Mouse (Mus musculus) hindbrain, embryonic 15.5 days (tissue): ENCODE data around the gene Bpifa1. TPM values are rescaled to one million over a fixed set of nuclear protein-coding genes. Genes with fewer than 3 reads are reported as not detected.
"Not testable (repeated sequence)": the region's sequence is repeated elsewhere in the genome, so short reads cannot be mapped to it uniquely, and the experiment has no call there.

Source experiments
- ATAC-seq: fragments of 200-750 bp; cut with Nextera tagmentation; 2 replicates; pipeline ENCODE4 v1.8.0; 2017; ENCODE audit warnings: low read depth, moderate number of reproducible peaks, moderate TSS enrichment; ENCODE audit not compliant: low FRiP score
- H3K27ac ChIP-seq: fragments of 300-500 bp; sonication (generic); replicated peaks from 2 replicates; pipeline ENCODE4 v1.5.1; 2015; ENCODE audit warnings: mild to moderate bottlenecking, inconsistent platforms
- H3K27me3 ChIP-seq: fragments of 300-500 bp; sonication (generic); 2 replicates; pipeline ENCODE4 v1.6.1; 2015; ENCODE audit warnings: control low read depth, inconsistent platforms
- H3K36me3 ChIP-seq: fragments of 300-500 bp; sonication (generic); 2 replicates; pipeline ENCODE4 v1.6.1; 2015; ENCODE audit warnings: control low read depth, inconsistent platforms
- H3K4me1 ChIP-seq: fragments of 300-500 bp; sonication (generic); replicated peaks from 2 replicates; pipeline ENCODE4 v1.6.1; 2015; ENCODE audit warnings: control low read depth, inconsistent platforms
- H3K4me2 ChIP-seq: fragments of 300-500 bp; sonication (generic); 2 replicates; pipeline ENCODE4 v1.6.1; 2015; ENCODE audit warnings: moderate library complexity, mild to moderate bottlenecking, inconsistent platforms
- H3K4me3 ChIP-seq: fragments of 300-500 bp; sonication (generic); 2 replicates; pipeline ENCODE4 v1.5.1; 2015; ENCODE audit warnings: mild to moderate bottlenecking, inconsistent platforms
- H3K9ac ChIP-seq: fragments of 300-500 bp; sonication (generic); 2 replicates; pipeline ENCODE4 v1.6.1; 2015; ENCODE audit warnings: inconsistent platforms
- H3K9me3 ChIP-seq: fragments of 300-500 bp; sonication (generic); 2 replicates; pipeline ENCODE4 v1.6.1; 2016; ENCODE audit warnings: control low read depth, inconsistent platforms
- whole genome bisulfite sequencing: fragments of 180-500 bp; shearing (Covaris S2); methylation state at CpG from one replicate; pipeline ENCODE4 v1.1.7; 2015; 5-methylcytosine and 5-hydroxymethylcytosine counted together
- polyA plus RNA-seq: library from polyadenylated mRNA; unstranded; fragments of >200 nt; fragmentation: Nextera tagmentation; extraction: Ambion mirVana; gene quantifications from 2 replicates; pipeline ENCODE4 v1.2.1, GENCODE M21; 2015

Bpifa1 gene
- polyA plus RNA-seq: 0.18 TPM in 1 of 2 replicates, not detected in the other

DNA sequence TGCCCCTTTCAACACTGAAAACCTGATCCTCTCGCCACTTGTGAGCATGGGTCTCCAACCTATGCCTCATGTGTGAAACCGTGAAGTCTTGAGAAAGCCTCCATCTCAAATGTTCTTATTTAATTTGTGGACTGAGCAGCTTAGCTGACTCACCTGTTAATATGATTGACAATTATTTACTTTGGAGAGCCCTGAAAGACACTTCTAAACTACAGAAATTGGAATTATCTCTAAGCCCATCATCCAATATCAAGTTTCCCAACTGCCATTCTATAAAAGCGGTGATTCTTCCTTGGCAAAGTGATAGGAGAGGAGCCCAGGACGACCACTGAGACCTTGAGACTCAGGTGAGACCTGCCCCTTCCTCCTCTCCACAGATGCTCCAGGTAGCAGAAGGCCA is at the start of gene Bpifa1:
Gene Bpifa1, plus strand, starts transcription at position 301 of the 400 bp plus-strand sequence.
- WGBS: 91% methylated on average over 4 of the region's 4 CpGs
- no peaks in the 10 kb centered on the region for H3K9me3 ChIP-seq
- H3K4me3 ChIP-seq: no peak within 1 kb of the TSS
- no peak within 1 kb of the TSS for H3K27ac ChIP-seq
- no peaks in the 10 kb centered on the region for H3K27me3 ChIP-seq
- no peak for ATAC-seq
- H3K4me2 ChIP-seq: no peak within 1 kb of the TSS
- H3K9ac ChIP-seq: no peak within 1 kb of the TSS
- no peaks in the 10 kb centered on the region for H3K36me3 ChIP-seq
- no peaks in the 10 kb centered on the region for H3K4me1 ChIP-seq

DNA sequence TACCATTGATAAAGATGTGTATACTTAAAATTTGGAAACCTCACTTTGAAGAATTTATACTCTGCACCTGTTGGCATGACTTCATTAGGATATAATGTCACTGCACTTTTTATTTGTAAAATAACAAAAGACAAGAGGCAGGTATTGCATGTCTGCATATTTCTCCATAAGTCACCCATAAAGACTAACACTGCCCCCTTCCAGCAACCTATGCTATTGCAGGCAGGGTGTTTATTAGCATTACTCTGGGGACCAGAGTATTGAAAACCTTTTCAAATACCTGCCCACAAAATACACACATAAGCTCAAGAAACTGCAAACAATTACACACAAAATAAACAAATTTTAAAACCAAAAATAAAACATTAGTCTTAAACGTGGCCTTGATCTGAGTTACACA is 44.9 kb upstream of the Bpifa1 start:
- 50% methylated on average over 1 of the region's 1 CpGs for WGBS
- Histone ChIP-seq H3K27ac (no peak overlapping the region), H3K4me3 (no peak overlapping the region), H3K9me3 (no peaks in the 10 kb centered on the region), H3K9ac (no peak overlapping the region), H3K27me3 (no peaks in the 10 kb centered on the region), H3K4me1 (no peaks in the 10 kb centered on the region), H3K4me2 (no peak overlapping the region), H3K36me3 (no peaks in the 10 kb centered on the region)
- ATAC-seq: no peak

DNA sequence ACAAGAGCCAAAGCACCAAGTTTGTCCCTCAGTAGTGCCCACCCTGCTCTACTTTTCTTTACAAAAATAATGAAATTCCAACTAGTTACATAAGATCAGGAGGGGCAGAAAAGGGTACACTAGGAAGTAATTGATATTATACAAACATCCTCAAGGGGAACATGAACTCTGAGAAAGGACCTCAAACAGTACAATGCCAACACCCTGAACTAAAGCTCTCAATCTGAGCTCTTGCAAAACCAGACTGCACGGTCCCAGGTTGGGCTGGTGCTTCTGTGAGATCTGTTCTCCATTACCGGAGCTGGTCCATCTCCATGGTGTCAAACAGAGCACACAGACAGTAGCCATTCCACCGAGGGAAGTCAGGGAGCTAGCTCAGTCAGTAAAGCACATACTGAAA is 25.3 kb upstream of the Bpifa1 start:
- 90% methylated on average over 3 of the region's 3 CpGs for WGBS
- Histone ChIP-seq H3K4me1 (no peaks in the 10 kb centered on the region), H3K9me3 (no peaks in the 10 kb centered on the region), H3K36me3 (no peaks in the 10 kb centered on the region), H3K27ac (no peak overlapping the region), H3K4me2 (no peak overlapping the region), H3K9ac (no peak overlapping the region), H3K27me3 (no peaks in the 10 kb centered on the region), H3K4me3 (no peak overlapping the region)
- ATAC-seq: no peak

DNA sequence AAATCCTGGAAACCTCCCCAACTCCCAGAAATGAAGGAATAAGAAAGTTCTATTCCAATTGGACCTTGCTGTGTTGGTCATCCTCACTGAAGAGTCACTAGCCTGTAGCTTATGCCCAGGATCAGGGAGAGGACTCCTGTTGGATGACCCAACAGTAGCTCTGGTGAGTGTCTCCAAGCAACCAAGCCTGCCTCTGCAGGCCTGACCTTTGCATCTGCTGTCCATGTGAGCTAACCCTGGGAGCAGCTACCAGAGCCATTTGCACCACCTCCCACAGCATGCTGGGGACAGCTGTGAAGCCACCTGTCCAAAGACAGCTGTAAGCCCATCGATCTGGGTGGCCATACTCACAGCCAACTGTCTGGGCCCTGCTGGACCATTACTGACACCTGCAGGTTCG is 12.6 kb upstream of the Bpifa1 start, which contains the start of gene Bpifa3:
Gene Bpifa3, plus strand, starts transcription at position 217 of the 400 bp plus-strand sequence.
- Histone ChIP-seq H3K27ac (no peak within 1 kb of the TSS), H3K9ac (no peak within 1 kb of the TSS), H3K4me3 (no peak within 1 kb of the TSS), H3K4me1 (no peaks in the 10 kb centered on the region), H3K4me2 (no peak within 1 kb of the TSS), H3K9me3 (no peaks in the 10 kb centered on the region), H3K36me3 (no peaks in the 10 kb centered on the region), H3K27me3 (no peaks in the 10 kb centered on the region)
- no peak for ATAC-seq
- WGBS: 69% methylated on average over 2 of the region's 2 CpGs

DNA sequence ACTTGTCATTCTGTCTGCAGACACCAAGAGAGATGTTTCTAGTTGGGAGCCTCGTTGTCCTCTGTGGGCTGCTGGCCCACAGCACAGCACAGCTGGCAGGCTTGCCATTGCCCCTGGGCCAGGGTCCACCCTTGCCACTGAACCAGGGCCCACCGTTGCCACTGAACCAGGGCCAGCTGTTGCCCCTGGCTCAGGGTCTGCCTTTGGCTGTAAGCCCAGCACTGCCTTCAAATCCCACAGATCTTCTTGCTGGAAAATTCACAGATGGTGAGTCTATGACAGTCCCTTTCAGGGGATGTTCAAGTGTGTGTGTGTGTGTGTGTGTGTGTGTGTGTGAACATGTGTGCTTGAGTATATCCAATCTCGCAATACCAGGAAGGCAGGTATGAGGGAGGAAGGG is 1.1 kb downstream of the Bpifa1 start:
- H3K27ac ChIP-seq: no peak overlapping the region
- peak; percentile 63 for ATAC-seq
- no peak overlapping the region for H3K9ac ChIP-seq
- no peak overlapping the region for H3K4me3 ChIP-seq
- H3K27me3 ChIP-seq: no peaks in the 10 kb centered on the region
- no peaks in the 10 kb centered on the region for H3K9me3 ChIP-seq
- H3K4me1 ChIP-seq: no peaks in the 10 kb centered on the region
- no peak overlapping the region for H3K4me2 ChIP-seq
- no peaks in the 10 kb centered on the region for H3K36me3 ChIP-seq
- WGBS: 60% methylated on average over 3 of the region's 3 CpGs

- no peaks in the 10 kb centered on the region for H3K9me3 ChIP-seq
- no peak overlapping the region for H3K4me3 ChIP-seq
- no peak overlapping the region for H3K9ac ChIP-seq
- no peaks in the 10 kb centered on the region for H3K27me3 ChIP-seq
- H3K27ac ChIP-seq: no peak overlapping the region
- ATAC-seq: no peak
- H3K4me1 ChIP-seq: no peaks in the 10 kb centered on the region
- no peak overlapping the region for H3K4me2 ChIP-seq
- WGBS: 84% methylated on average over 4 of the region's 4 CpGs
- no peaks in the 10 kb centered on the region for H3K36me3 ChIP-seq
Measured at GRCm38 (mm10) chr2:154147496-154147895, 4.8 kb downstream of the Bpifa1 start.

DNA sequence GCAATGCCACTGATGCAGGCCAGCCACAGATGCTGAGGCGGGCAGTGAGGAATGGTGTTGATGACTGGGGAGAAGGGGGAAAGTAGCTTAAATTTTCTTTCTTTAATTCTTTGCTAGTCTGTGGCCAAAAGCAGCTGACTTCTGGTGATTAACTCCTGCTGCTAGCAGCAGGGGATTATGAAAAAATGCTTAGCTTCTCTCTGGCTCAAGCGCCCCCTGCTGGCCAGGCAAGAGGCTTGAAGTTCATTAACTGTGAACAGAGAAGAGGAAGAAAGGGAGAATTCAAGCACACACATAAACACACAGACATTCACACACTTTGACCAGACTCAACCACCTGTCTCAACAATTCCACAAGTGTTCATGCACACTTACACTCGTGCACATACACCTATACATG is 15.8 kb downstream of the Bpifa1 start:
- no peak overlapping the region for H3K4me3 ChIP-seq
- ATAC-seq: no peak
- H3K36me3 ChIP-seq: no peaks in the 10 kb centered on the region
- no peaks in the 10 kb centered on the region for H3K27me3 ChIP-seq
- no peaks in the 10 kb centered on the region for H3K4me1 ChIP-seq
- H3K9me3 ChIP-seq: no peaks in the 10 kb centered on the region
- no peak overlapping the region for H3K4me2 ChIP-seq
- no peak overlapping the region for H3K9ac ChIP-seq
- H3K27ac ChIP-seq: no peak overlapping the region
- WGBS: 40% methylated on average over 3 of the region's 3 CpGs

DNA sequence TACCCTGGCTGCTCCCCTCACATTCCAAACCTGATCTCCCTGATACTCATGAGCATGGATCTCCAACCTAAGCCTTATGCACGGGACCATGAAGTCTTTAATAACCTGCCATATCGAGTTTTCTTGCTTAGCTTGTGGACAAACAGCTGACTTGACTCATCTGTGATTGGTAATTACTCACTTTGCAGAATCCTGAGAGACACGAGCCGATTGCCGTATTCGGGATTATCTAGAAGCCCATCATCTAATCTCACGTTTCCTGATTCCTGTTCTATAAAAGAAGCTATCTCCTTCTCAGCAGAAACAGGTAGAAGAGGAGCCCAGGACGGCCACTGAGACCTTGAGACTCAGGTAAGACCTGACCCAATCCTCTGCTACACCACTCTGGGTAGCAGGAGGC is 19.6 kb downstream of the Bpifa1 start, which contains the start of gene Bpifa5:
Gene Bpifa5, plus strand, starts transcription at position 301 of the 400 bp plus-strand sequence.
- no peak within 1 kb of the TSS for H3K4me2 ChIP-seq
- 85% methylated on average over 8 of the region's 8 CpGs for WGBS
- H3K9ac ChIP-seq: no peak within 1 kb of the TSS
- no peaks in the 10 kb centered on the region for H3K27me3 ChIP-seq
- no peaks in the 10 kb centered on the region for H3K36me3 ChIP-seq
- H3K4me3 ChIP-seq: no peak within 1 kb of the TSS
- no peak within 1 kb of the TSS for H3K27ac ChIP-seq
- no peaks in the 10 kb centered on the region for H3K9me3 ChIP-seq
- no peak for ATAC-seq
- H3K4me1 ChIP-seq: no peaks in the 10 kb centered on the region

GRCm38 (mm10) chr2:154163306-154163705 is 20.6 kb downstream of the Bpifa1 start:
- WGBS: 92% methylated on average over 5 of the region's 5 CpGs
- no peaks in the 10 kb centered on the region for H3K4me1 ChIP-seq
- no peaks in the 10 kb centered on the region for H3K36me3 ChIP-seq
- no peak for ATAC-seq
- H3K9me3 ChIP-seq: no peaks in the 10 kb centered on the region
- H3K9ac ChIP-seq: no peak overlapping the region
- H3K27me3 ChIP-seq: no peaks in the 10 kb centered on the region
- H3K4me2 ChIP-seq: no peak overlapping the region
- H3K27ac ChIP-seq: no peak overlapping the region
- no peak overlapping the region for H3K4me3 ChIP-seq

GRCm38 (mm10) chr2:154169172-154169571 is 26.5 kb downstream of the Bpifa1 start:
- no peaks in the 10 kb centered on the region for H3K4me1 ChIP-seq
- WGBS: 71% methylated on average over 3 of the region's 3 CpGs
- H3K4me2 ChIP-seq: no peak overlapping the region
- H3K27ac ChIP-seq: no peak overlapping the region
- no peak for ATAC-seq
- no peak overlapping the region for H3K9ac ChIP-seq
- no peak overlapping the region for H3K4me3 ChIP-seq
- no peaks in the 10 kb centered on the region for H3K36me3 ChIP-seq
- no peaks in the 10 kb centered on the region for H3K9me3 ChIP-seq
- H3K27me3 ChIP-seq: no peaks in the 10 kb centered on the region

DNA sequence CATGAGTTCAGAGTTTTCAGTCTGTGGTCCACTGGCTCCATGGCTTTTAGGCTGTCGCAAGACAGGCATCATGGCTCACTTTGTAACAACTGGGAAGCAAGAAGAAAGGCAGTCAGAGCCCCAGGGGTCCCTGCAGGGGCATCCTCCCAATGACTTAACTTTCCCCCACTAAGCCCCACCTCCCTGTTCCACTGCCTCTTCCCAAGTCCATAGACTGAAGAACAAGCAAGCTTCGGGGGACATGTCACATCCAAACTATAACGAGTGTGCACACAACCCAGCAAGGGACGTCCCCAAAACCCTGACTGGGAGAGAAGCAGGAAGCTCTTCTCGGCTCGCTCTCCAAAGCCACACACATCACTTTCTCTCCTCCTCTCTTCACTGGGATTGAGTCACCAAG is 28.9 kb downstream of the Bpifa1 start:
- Histone ChIP-seq H3K27ac (no peak overlapping the region), H3K9ac (no peak overlapping the region), H3K4me3 (no peak overlapping the region), H3K27me3 (no peaks in the 10 kb centered on the region), H3K4me1 (no peaks in the 10 kb centered on the region), H3K9me3 (no peaks in the 10 kb centered on the region), H3K36me3 (no peaks in the 10 kb centered on the region), H3K4me2 (no peak overlapping the region)
- no peak for ATAC-seq
- 81% methylated on average over 6 of the region's 6 CpGs for WGBS

DNA sequence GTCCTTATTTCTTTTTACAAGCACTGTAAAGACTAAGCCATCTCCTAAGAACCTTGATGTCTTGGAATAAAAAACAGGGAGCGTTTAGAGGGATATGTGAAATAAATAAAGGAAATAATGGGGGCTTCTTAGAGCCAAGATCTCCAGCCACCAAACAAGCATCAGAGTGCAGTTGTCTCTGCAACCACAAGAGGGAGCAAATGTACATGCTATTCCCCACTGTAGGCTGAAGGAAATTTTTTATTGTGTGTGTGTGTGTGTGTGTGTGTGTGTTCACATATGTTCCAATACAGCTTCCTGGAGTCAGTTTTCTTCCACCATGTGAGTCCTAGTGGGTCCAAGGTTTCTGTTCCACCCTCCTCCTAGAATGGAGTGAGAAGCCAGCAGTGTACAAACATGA is 30.6 kb downstream of the Bpifa1 start:
- H3K4me3 ChIP-seq: no peak overlapping the region
- no peak for ATAC-seq
- H3K4me2 ChIP-seq: no peak overlapping the region
- no peaks in the 10 kb centered on the region for H3K27me3 ChIP-seq
- no peak overlapping the region for H3K27ac ChIP-seq
- no peaks in the 10 kb centered on the region for H3K36me3 ChIP-seq
- H3K9ac ChIP-seq: no peak overlapping the region
- no peaks in the 10 kb centered on the region for H3K4me1 ChIP-seq
- 36% methylated on average over 1 of the region's 1 CpGs for WGBS
- no peaks in the 10 kb centered on the region for H3K9me3 ChIP-seq

DNA sequence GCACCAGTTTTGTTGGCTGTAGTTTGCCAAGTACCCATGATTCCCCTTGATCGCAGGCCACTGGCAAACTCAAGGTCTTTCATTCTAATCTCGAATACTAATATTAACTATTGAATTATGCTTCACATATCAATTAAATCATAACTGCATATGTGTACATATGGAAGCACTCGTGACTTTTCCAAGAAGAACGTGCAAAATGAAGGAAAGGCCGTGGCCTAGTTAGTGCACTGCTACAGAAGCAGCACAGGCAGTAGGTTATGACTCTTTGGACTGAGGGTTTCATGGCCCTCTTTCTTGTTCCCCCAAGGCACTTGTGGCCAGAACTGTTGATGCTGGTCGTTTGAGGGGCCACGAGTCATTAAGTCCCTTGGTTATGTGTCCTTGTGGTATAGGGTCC is 39.2 kb downstream of the Bpifa1 start:
- H3K27me3 ChIP-seq, H3K9me3 ChIP-seq, H3K4me2 ChIP-seq, H3K4me1 ChIP-seq, H3K4me3 ChIP-seq, H3K27ac ChIP-seq, H3K9ac ChIP-seq, ATAC-seq, H3K36me3 ChIP-seq: not testable (repeated sequence)
- WGBS: 89% methylated on average over 7 of the region's 7 CpGs
